Mouse (Mus musculus): ENCODE measurements around the gene Lcn6.

GRCm38 (mm10) chr2:25634046-25634445, 42.5 kb upstream of the Lcn6 start:
- peak; percentile 42 for TF ChIP-seq CTCF (IDR thresholded peaks at IDR 0.05; ENCODE audit: low read depth)
- no peak for TF ChIP-seq EP300 (IDR thresholded peaks at IDR 0.05; ENCODE audit: low read depth)
